Mouse (Mus musculus): ENCODE data around the gene Cox10.

Cox10 gene

DNA sequence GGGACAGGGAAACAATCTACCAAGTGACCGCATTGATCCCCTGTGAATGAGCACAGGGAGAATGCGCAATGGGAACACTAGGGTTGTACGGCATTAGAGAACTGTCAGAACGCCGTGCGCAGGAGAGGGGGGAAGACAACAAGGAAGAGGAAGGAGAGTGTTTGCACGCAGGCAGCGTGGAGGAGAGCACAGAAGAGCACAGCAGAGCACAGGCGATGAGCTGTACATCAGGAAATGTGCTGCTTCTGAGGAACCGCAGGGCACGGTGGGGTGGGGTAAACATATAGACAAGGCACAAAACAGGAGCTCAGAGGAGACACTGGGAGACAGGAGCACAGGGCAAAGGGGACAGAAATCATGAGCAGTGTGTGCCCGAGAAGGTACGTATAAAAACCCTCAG is 31.8 kb downstream of the Cox10 start:
- CTCF ChIA-PET: interaction anchor here (0.5 kb wide), 1 partner anchor 1039 kb away, joined by 3 read pairs; no protein-coding TSS in a partner anchor

DNA sequence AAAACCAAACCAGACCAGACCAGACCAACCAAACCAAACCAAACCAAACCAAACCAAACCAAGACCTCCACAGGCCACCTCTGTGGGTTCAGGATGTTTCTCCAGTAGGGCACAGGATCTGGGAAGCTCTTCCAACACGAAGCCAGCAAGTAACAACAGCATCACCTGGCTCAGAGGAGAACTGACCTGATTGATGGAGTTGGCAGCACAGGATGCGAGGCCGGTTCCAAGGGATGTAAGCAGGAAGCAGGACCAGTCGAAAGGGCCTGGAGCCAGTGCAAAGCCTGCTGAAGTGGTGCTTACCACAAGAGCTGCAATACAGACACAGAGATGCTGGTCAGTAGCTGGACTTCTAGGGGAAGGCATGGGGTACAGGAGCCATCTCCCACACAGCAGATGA is 34.2 kb downstream of the Cox10 start:
- CTCF ChIA-PET: no interaction called here

- CTCF ChIA-PET: no interaction called here
These were observed 35.2 kb downstream of the Cox10 start for GRCm38 (mm10) chr11:64044024-64044423.

DNA sequence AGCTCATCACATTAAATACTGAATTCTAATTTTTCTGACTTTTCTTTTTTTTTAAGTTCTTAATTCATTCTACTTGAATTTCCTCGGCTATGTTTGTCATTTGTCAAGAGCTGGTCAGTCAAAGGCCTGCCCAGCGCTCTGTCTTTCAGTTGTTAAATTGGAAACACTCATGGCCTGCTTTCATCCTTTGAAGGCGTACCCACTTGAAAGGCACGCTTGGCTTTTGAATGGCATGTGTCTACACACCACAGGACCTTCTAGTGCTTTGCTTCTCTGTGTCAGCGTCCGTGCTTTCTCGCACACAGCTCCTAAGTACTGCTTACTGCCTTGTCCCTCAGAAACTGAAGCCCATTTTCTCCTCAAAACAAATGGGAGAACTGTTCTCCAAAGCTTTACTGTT is 38.0 kb downstream of the Cox10 start:
- CTCF ChIA-PET: no interaction called here

- CTCF ChIA-PET: no interaction called here
These were observed 39.7 kb downstream of the Cox10 start for GRCm38 (mm10) chr11:64039600-64039999.

DNA sequence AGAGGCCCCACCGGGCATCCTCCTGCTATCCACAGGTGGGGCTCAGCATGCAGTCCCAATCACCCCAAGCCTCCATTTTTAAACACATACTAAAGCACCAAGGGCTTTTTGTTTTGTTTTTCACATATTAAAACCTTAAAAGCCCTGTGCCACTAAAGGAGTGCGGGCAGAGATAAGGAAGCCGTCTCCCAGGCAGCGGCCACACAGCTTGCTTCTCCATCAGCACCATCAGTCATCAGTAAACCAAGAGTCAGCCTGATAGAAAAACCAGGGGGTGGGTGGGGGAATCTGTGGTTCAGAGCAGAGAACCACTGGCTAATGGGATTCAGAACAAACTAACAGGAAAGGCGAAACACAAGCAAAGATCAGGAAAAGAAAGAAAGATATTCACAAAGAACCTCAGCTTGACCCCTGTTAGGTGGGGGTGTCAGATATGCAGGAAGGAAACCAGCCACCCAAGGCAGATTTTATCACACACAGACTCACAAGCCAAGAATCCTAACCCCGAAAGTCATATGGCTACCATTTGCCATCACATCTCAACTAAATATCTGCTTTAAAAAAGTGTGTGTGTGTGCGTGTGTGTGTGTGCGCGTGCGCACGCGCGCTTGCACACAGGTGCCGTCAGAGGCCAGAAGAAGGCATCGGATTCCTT is 41.7 kb downstream of the Cox10 start:
- CTCF ChIA-PET: no interaction called here

DNA sequence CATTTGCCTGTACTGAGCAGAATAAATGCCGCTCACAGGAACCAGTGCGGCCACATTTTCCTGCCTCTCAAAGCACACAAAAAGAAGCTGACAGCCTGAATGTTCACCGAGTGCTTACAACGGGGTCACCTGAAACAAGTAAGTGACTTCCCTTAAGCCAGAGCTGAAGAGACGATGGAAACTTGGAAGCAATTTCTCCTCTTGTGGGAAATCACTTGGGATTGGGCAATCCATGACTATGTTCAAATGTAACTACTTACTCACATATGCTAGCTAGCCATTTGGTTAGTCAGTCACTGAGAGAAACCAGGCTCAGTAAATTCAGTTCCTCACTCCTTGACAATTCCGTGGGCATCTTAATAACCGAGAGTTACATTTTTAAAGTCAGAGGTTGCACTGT is 43.0 kb downstream of the Cox10 start:
- CTCF ChIA-PET: no interaction called here

- CTCF ChIA-PET: no interaction called here
These were observed 43.6 kb downstream of the Cox10 start for GRCm38 (mm10) chr11:64035709-64036108.

- CTCF ChIA-PET: no interaction called here
These were observed 44.6 kb downstream of the Cox10 start for GRCm38 (mm10) chr11:64034686-64035085.

DNA sequence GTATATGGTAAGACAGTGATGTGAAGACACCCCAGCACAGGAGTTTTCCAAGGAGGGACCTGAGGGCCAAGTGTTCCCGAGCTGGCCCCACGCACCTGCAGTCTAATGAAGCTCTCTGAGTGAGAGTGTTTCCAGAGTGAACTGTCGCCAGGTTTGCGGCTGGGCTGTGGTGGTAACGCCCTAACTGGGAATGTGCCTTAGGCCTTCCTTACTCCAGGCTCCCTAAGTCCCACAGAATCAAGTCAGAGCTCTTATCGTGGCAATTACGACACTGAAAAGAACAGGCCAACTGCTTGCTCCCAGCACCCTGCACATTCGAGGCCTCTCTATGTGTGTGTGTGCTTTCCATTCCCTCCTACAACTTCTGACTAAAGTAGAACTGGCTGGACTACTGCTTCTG is 51.8 kb downstream of the Cox10 start:
- CTCF ChIA-PET: no interaction called here

DNA sequence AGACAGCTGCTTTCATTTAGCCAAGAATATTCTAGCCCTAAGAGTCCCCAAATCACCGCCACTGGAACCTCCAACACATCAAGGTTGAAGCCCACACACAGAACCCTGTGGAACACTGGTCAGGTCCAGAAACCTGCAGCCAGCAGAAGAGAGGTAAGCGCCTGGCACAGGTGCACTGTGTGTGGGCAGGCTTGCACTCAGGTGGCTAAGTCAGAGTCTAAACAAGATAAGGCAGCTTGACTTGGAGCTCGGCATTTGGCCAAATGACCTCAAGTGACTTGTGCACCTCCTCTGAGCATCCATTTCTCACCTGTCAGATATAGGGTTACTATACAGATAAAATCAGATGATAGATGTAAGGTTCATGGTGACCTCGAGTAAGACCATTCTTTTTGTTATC is 53.4 kb downstream of the Cox10 start:
- CTCF ChIA-PET: no interaction called here

- CTCF ChIA-PET: no interaction called here
These were observed 54.7 kb downstream of the Cox10 start for GRCm38 (mm10) chr11:64024575-64024974.

GRCm38 (mm10) chr11:64023380-64023981 is 55.8 kb downstream of the Cox10 start:
- CTCF ChIA-PET: no interaction called here

DNA sequence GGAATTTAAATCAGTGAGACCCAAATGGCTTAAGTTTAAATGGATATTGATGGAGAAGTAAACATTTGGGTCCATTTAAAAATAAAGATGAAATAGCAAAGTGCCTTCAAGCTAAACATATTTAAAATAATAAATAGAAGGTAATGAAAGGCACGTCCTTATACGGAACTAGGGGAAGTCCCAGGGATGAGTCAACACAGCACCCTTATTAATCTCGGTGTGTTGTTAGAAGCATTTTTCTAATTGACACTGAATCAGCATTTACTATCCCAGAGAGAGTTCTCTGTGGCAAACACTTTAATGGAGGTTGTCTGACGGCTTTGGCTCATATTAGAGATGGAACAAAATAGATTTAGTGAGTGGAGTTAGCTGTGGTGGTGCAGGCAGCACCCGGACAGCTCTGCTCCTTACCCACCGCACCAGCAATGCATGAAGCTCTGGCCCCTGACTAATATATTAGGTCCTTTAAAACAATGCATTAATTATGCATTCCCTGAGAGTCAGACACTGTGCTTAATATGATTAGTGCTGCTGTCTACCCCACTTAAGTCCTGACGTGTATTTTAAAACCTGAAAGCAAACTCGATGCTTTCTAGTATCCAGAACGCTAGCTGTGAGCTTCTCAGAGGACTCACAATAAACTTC is 56.7 kb downstream of the Cox10 start:
- CTCF ChIA-PET: no interaction called here

- CTCF ChIA-PET: no interaction called here
These were observed 60.0 kb downstream of the Cox10 start for GRCm38 (mm10) chr11:64019235-64019634.

DNA sequence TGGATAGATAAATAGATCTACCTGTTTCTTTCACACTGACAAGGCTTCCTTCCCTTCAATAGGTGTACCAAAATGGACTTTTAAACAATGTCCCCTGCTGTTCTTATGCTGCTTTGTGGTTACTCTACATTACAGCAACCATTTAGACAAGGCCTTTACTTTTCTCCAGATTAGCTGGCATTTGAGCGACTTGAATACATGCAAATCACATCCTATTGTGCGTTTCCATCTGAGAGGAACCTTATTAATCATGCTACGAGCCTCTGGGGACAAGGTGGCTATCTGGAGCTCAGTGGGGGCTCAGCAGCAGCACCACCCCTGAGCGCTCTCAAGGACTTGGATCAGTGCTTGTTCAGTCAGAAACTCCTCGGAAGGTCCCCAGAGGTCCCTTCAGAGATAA is 61.1 kb downstream of the Cox10 start:
- CTCF ChIA-PET: interaction anchor here (0.6 kb wide), 1 partner anchor 88 kb away, joined by 5 read pairs; no protein-coding TSS in a partner anchor

DNA sequence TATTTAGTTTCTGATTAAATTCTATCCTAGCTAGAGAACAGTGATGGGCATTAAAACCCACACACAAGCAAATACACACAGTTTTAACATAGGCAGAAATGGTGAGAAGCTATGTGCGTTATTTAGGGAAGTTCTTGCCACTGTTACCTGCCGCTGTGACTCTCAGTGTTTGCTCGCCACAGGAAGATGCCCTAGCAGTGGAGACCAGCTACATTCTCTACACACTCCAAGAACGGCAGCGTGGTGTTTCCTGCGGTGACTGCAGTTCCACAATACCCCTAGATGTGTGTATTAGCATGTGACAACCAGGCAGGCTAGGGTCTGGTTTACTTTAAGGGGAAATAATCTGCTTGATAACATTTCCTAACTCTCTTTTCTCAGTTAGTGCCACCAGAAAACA is 64.0 kb downstream of the Cox10 start:
- CTCF ChIA-PET: no interaction called here

DNA sequence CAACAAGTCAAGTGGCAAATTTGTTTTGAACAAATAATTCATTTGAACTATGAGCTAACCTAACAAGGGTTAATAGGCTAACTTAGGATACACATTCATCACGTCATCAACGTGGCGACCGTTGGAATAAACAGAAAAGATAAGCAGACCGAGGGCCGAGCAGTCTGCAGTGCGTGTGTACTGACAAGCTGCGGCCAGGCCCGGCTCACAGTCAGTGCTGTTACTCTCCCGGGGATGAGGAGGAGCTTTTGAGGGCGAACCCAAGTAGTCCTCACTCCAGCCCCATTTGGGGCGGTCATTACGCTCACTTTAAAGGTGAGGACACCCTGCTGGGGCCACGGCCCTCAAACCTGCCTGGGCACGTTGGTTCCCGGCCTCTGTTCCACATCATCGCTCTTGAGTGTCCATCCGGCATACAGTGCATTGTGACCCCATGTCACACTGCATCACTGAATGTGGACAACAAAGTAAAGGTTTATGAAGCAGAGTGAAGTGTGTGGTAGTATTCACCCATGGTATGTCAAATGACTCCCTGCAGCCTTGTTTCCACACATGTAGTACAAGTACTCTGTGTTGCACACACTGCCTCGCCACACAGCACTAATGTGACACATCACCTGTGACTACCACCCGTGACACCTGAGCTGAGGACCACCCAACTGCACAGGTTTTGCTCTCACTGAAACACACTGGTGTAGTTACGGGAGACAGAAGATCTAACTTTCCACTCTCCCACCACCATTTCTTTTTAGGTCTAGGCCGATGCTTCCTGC is 68.4 kb downstream of the Cox10 start:
- CTCF ChIA-PET: no interaction called here

DNA sequence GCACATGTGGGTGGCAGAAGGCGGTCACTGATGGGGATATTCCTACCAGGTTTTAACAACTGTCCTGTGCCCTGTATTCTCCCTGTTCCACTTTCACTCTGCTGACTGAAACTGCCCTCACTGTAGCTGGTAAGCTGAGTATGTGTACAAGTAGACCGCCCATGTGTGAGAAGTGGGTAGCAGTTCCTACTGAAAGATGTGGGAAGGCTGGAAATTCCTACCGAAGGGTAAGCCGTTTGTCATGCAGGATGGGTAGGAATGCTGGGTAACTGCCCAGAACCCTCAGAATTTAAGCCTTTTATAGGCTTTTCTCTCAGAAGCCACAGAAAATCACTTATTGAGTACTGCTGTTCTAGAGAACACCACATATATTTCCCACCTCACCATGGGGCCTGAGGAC is 75.1 kb downstream of the Cox10 start:
- CTCF ChIA-PET: no interaction called here

DNA sequence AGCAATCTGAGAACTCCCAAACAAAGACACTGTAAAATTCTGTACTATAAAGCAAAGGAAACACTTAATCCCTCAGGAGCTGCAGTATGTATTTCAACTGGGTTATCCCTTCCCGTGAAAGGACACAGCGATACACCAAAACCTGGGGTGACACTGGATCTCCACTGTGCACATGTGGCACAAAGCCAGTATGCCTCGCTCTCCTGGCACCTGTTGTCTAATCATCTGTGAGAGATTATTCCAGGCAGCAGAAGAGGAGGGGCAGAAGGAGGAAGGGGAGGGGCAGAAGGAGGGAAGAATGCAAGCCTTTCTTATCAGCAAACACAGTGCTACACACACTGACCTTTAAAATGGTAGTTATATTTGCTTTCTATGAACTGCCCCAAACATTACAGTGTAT is 75.8 kb downstream of the Cox10 start:
- CTCF ChIA-PET: no interaction called here

DNA sequence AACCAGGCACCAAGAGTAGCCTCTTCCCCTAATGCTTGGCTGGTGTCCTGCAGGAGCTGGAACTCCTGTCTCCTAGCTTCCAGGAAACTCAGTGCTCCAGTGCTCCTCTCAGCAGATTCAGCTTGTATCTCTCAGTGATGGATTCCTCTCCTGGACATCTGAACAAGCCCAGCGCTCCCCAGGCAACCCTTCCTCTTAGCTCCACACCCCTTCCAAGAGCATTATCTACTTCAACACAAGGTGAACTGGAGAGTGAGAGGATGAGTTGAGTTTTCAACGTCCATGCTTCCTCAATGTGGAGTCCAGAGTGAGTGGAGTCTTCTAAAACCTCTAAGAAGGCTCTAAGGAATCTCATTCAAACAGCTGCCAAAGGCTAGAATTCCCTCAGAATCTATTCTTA is 76.6 kb downstream of the Cox10 start:
- CTCF ChIA-PET: no interaction called here

- CTCF ChIA-PET: no interaction called here
These were observed 78.2 kb downstream of the Cox10 start for GRCm38 (mm10) chr11:64001111-64001510.

Measured in spleen, embryonic (tissue).